Comparison of ENCODE assay signal across 25 mouse cellular contexts in genomic region chr2:44126044-44126695, GRCm38 (mm10).
DNase-seq lines count a peak whose midpoint lies in the region; ATAC-seq and TF ChIP-seq lines count a peak whose summit lies in the region.
"Had no signal": no experiment of that assay in that cellular context is flagged by ENCODE, and none has a peak within 500 bp of the region (broad histone marks: within the 10 kb centered on the region; RNA-seq: fewer than 3 reads in every experiment).

No protein-coding gene starts in this region.

- no peak overlapping the region for H3K27ac ChIP-seq in kidney, adult 2 months (ENCODE audit: insufficient read depth, low read depth, low read length)
- H3K27ac ChIP-seq in kidney, embryonic 14.5 days (ENCODE audit: low read depth, low read length), result no peak overlapping the region
- no peak overlapping the region for H3K27ac ChIP-seq in kidney, embryonic 16.5 days (ENCODE audit: low read length)
- H3K27ac ChIP-seq in lung, embryonic 14.5 days (ENCODE audit: low read depth), result peak overlapping the region; percentile 61; the same call in 1 of the 2 replicates
- H3K27ac ChIP-seq: embryonic facial prominence, embryonic 10.5 days; embryonic facial prominence, embryonic 12.5 days; forebrain, embryonic 13.5 days had no signal

- H3K4me2 ChIP-seq in kidney, embryonic 14.5 days (replicated peaks; ENCODE audit: low read depth, low read length), result no peak overlapping the region
- no peak overlapping the region for H3K4me2 ChIP-seq in kidney, embryonic 16.5 days (replicated peaks; ENCODE audit: low read depth, low read length)
- H3K4me2 ChIP-seq in lung, embryonic 14.5 days, result no peak overlapping the region
- H3K4me2 ChIP-seq: embryonic facial prominence, embryonic 12.5 days; forebrain, embryonic 13.5 days had no signal

- TF ChIP-seq CTCF in kidney, adult 2 months (conservative IDR thresholded peaks at IDR 0.05; ENCODE audit: insufficient read depth, insufficient read length, low read depth, low read length), result no peak
- TF ChIP-seq CTCF in lung, embryonic 14.5 days (IDR thresholded peaks at IDR 0.05; ENCODE audit: low read depth), result no peak

- 66% methylated on average over 1 of the region's 1 CpGs for WGBS in kidney, adult 2 months
- 57% methylated on average over 1 of the region's 1 CpGs for WGBS in kidney, embryonic 14.5 days
- WGBS in kidney, embryonic 16.5 days, result 48% methylated on average over 1 of the region's 1 CpGs
- 48% methylated on average over 1 of the region's 1 CpGs for WGBS in lung, embryonic 14.5 days

- H3K9ac ChIP-seq in kidney, embryonic 14.5 days (ENCODE audit: low read depth, low read length), result no peak overlapping the region
- H3K9ac ChIP-seq in kidney, embryonic 16.5 days (replicated peaks; ENCODE audit: low read length), result no peak overlapping the region
- H3K9ac ChIP-seq in lung, embryonic 14.5 days, result no peak overlapping the region
- H3K9ac ChIP-seq: embryonic facial prominence, embryonic 12.5 days; forebrain, embryonic 13.5 days had no signal

- H3K4me1 ChIP-seq in kidney, adult 2 months (ENCODE audit: control insufficient read depth, insufficient read depth, low read length), result no peaks in the 10 kb centered on the region
- no peaks in the 10 kb centered on the region for H3K4me1 ChIP-seq in kidney, embryonic 14.5 days (ENCODE audit: control insufficient read depth, insufficient read depth, low read length)
- no peaks in the 10 kb centered on the region for H3K4me1 ChIP-seq in kidney, embryonic 16.5 days (ENCODE audit: insufficient read depth, low read length)
- H3K4me1 ChIP-seq in lung, embryonic 14.5 days (ENCODE audit: insufficient read depth), result peaks cover 9% of the 10 kb centered on the region; the same call in 1 of the 2 replicates
- H3K4me1 ChIP-seq: embryonic facial prominence, embryonic 10.5 days; forebrain, embryonic 13.5 days had no signal

- TF ChIP-seq POLR2A in kidney, adult 2 months (IDR thresholded peaks at IDR 0.05; ENCODE audit: low read depth, low read length), result no peak

- H3K27me3 ChIP-seq in kidney, adult 2 months (replicated peaks; ENCODE audit: control insufficient read depth, insufficient read depth, low read length), result no peaks in the 10 kb centered on the region
- H3K27me3 ChIP-seq in kidney, embryonic 14.5 days (ENCODE audit: control insufficient read depth, insufficient read depth, low read length), result no peaks in the 10 kb centered on the region
- H3K27me3 ChIP-seq in kidney, embryonic 16.5 days (ENCODE audit: insufficient read depth, low read length), result no peaks in the 10 kb centered on the region
- no peaks in the 10 kb centered on the region for H3K27me3 ChIP-seq in lung, embryonic 14.5 days (ENCODE audit: insufficient read depth, low read length)
- H3K27me3 ChIP-seq: CH12.LX; embryonic facial prominence, embryonic 12.5 days; forebrain, embryonic 13.5 days had no signal

- H3K4me3 ChIP-seq in kidney, adult 2 months (ENCODE audit: insufficient read depth, low read depth, low read length), result no peak overlapping the region
- H3K4me3 ChIP-seq in kidney, embryonic 14.5 days (ENCODE audit: low read length), result no peak overlapping the region
- H3K4me3 ChIP-seq in kidney, embryonic 16.5 days (ENCODE audit: low read length), result no peak overlapping the region
- H3K4me3 ChIP-seq in lung, embryonic 14.5 days (ENCODE audit: low read depth, low read length), result no peak overlapping the region
- H3K4me3 ChIP-seq: embryonic facial prominence, embryonic 10.5 days; embryonic facial prominence, embryonic 12.5 days; forebrain, embryonic 13.5 days had no signal

- DNase-seq in kidney, adult 2 months, result peak; percentile 47
- DNase-seq in kidney, adult 18-20 months, result no peak
- no peak for DNase-seq in kidney, postnatal 36 days
- DNase-seq in kidney, adult 11 months, result no peak
- no peak for DNase-seq in lung, embryonic 14.5 days
- no peak for DNase-seq in lung, postnatal 25 days (ENCODE audit: low spot score)
- DNase-seq: adrenal gland, adult 8-10 months; adrenal gland, postnatal 14 days; adrenal gland, postnatal 36 days; B cell, adult 2 months; cerebellum, adult 11-12 months; cerebellum, adult 2 months; cerebellum, adult 9-10 months; cerebellum, postnatal 10 days; cerebellum, postnatal 25 days had no signal

- no peaks in the 10 kb centered on the region; the same call in 1 of the 2 replicates for H3K36me3 ChIP-seq in kidney, adult 2 months (ENCODE audit: control insufficient read depth, insufficient read depth, low read length)
- no peaks in the 10 kb centered on the region for H3K36me3 ChIP-seq in kidney, embryonic 14.5 days (ENCODE audit: control insufficient read depth, insufficient read depth, low read length)
- no peaks in the 10 kb centered on the region for H3K36me3 ChIP-seq in kidney, embryonic 16.5 days (ENCODE audit: insufficient read depth, low read length)
- H3K36me3 ChIP-seq in lung, embryonic 14.5 days (ENCODE audit: insufficient read depth), result no peaks in the 10 kb centered on the region
- H3K36me3 ChIP-seq: embryonic facial prominence, embryonic 10.5 days; embryonic facial prominence, embryonic 12.5 days; G1E had no signal

- ATAC-seq in kidney, embryonic 14.5 days (ENCODE audit: low FRiP score, low TSS enrichment), result peak; percentile 68; the same call in 1 of the 2 replicates
- ATAC-seq in kidney, embryonic 16.5 days (ENCODE audit: low FRiP score, low TSS enrichment), result peak; percentile 84
- ATAC-seq in lung, embryonic 14.5 days (ENCODE audit: insufficient read depth), result no peak
- ATAC-seq: activated CD4-positive, CD25-positive, alpha-beta regulatory T cell, adult 4 months; CD4-positive, CD25-positive, alpha-beta regulatory T cell, adult 4 months; forebrain, embryonic 13.5 days; Patski had no signal

- no peaks in the 10 kb centered on the region for H3K9me3 ChIP-seq in kidney, embryonic 14.5 days (ENCODE audit: control insufficient read depth, low read length)
- no peaks in the 10 kb centered on the region for H3K9me3 ChIP-seq in kidney, embryonic 16.5 days (ENCODE audit: low read length)
- no peaks in the 10 kb centered on the region for H3K9me3 ChIP-seq in lung, embryonic 14.5 days (ENCODE audit: low read depth, low read length)
- H3K9me3 ChIP-seq: embryonic facial prominence, embryonic 10.5 days; embryonic facial prominence, embryonic 12.5 days; forebrain, embryonic 13.5 days; G1E had no signal
